Mouse (Mus musculus) c-Kit-positive CD71-positive TER-119-negative erythroid progenitor cells, embryonic 14.5 days (primary cell): ENCODE results near the gene Zfp541.

Experiments used
- DNase-seq: peaks from one replicate; pipeline ENCODE4 v3.0.0-alpha.2; 2013; ENCODE audit warnings: low read depth

Gene Zfp541

GRCm38 (mm10) chr7:16044531-16044930, 17.1 kb upstream of the Zfp541 start:
- no peak for DNase-seq

GRCm38 (mm10) chr7:16045538-16045937, 16.1 kb upstream of the Zfp541 start:
- DNase-seq: no peak

DNA sequence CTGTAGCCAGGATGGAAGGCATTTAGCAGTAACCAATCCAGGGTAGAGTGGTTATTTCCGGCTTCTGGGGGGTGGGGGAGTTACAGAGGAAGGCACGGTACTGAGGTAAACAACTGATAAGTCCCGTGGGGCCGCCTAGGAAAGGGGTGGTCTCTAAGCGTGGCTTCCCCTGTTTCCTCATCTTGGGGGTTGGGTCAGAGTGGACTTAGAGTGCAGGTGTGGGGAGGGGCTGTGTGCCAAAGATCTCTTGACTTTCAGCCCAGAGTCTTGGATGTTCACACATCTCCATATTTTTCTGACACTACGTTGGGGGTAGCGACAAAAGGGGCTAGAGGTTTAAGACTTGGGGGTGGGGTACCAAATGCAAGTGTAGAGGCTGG, 15.5 kb upstream of the Zfp541 start:
- DNase-seq: no peak

GRCm38 (mm10) chr7:16046481-16047337, 14.9 kb upstream of the Zfp541 start:
- no peak for DNase-seq

GRCm38 (mm10) chr7:16047338-16048146, 14.1 kb upstream of the Zfp541 start, which contains the start of gene Bicra:
Gene Bicra, minus strand, starts transcription at chr7:16047921.
- peak; percentile 69 for DNase-seq

DNA sequence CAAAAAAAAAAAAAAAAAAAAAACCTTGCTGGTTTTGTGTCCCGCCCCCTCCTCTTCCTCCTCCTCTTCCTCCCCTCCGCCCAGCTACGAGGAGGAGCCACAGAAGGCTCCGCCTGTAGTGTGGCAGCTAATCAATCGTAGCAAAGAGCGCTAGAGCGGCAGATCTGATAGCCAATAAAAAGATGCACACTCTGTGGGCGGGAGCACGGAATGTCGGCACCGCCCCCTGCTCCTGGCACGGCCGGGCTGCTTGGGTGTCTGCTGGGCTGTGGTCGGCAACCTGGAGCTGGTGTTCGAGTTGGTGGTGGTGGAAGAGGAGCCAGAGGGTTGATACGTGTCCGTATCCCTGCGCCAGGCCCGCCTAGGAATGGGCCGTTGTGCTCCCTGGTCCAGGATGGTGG, 13.4 kb upstream of the Zfp541 start:
- DNase-seq: peak; percentile 97

DNA sequence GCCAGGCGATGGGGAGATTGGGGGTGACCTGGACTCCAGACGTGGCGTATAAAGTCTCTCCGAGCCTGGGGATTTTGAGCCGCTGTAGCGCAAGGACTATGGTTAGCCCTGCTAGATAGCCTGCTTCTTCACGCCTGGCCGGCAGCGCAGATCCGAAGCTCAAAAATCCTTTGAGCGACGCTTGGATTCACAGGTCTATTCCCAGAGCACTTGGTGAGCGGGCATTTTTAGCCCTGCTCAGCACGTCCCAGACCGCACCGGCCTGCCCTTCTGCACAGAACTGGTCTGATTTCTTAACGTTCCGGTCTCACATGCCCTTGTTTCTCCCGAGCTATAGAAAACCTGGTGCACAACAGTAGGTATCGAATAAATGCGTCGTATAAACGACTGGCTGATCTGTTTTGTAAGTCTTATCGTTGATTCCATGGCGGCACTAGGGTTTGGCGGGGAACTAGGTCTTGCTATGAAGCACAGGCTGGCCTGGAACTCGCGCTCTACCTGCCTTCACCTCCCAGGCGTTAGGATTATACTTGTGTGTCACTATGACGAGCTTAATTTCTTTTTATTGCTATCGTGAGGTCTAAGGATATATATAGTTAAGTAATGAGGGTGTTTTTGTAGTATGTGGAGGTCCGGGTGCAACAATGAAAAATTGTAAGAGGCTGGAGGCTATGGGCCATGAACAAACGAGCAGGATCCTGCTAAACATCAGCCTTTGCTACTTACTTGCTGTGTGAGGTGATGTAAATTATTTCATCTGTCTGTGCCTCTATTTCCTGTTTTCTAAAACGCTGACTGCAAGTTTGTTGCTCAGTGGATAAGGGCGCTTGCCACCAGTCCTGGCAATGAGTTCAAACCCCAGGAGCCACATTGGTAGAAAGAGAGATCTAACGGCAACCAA, 12.7 kb upstream of the Zfp541 start:
- DNase-seq: no peak

- no peak for DNase-seq
Measured at GRCm38 (mm10) chr7:16049576-16049915, 12.1 kb upstream of the Zfp541 start.

DNA sequence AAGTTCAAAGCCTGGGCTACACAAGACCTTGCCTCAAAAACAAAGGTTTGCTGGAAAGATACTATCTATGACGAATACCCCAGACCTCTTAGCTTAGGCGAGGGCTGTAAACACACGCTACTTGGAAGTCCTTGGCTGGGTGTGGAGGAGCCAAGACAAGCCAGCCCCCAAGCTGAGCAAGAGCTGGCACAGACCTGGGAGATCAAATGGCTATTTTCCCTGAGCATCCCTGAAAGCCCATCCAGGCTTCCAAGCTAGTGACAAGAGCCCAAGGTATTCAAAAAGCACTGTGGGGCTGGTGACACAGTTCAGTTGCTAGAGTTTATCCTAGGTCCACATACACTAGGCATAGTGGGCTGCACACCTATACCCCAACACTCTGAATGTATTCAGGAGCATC, 11.0 kb upstream of the Zfp541 start:
- DNase-seq: no peak

DNA sequence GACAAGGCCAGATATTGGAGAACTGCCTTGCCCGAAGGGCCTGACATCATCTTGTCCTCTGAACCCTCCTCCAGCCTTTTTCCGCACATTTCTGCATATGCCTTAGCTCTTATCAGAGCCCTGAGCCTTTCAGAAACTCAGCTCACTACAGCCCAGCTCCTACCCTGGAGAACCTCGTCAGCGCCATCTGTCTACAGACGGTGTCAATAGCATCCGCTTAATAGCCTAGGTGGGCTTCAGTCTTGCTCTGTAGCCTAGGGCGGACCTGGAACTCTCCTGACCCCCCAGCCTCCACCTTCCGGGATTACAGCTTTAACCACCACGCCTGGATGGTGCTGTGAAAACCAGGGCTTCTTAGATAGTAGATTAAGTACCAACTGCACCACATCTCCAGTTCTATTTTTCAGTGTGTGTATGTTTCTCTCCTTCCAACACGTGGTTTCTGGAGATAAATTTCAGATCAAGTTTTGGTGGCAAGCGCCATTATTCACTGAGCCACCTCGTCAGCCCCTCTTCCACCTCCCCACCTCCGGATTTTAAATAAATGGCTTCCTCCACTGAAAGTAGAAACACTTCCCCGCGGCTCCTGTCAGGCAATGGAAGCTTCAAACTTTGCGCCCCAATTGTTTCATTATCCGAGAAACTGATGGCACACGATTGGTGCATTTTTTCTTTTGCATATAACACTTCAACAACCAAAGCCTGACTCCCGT, 9.6 kb upstream of the Zfp541 start:
- peak; percentile 88 for DNase-seq

DNA sequence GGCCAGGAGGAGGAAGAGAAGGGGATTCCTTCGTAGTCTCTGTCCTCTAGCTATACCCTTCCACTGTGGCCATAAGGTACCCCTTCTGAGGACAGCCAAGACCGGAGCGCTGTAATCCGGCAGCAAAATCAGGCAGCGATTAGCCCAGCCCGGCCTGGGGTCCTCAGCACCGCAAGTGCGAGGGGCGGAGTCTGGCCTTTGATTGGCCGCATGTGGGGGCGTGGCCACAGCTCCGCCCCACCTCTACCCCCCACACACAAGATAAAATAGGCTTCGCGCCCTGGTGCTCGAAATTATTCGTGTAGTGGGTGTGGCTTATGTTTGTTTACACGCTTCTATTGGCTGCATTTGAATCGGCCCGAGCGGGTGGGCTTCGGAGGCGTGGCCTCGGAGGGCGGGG, 8.9 kb upstream of the Zfp541 start:
- DNase-seq: peak; percentile 93

DNA sequence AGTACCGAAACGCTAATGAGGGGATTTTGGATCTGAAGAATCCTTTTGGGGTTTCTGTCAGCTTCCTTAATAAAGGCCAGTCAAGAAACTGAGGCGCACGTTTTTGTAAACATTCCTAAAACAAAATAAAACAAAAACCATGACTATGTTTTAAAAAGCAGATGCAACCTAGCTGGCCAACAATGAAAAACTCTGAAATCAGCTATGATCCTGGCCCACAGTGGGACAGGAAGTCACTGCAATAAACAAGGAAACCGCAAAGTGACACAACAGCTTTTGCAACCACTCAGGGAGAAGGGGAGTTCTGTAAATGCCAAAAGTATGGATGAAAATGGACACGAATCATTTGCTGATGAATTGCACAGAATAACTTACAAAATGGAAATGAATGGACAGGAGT, 8.5 kb upstream of the Zfp541 start:
- DNase-seq: no peak

- DNase-seq: no peak
Measured at GRCm38 (mm10) chr7:16054966-16055365, 6.6 kb upstream of the Zfp541 start.

- no peak for DNase-seq
Measured at GRCm38 (mm10) chr7:16055665-16056064, 5.9 kb upstream of the Zfp541 start.

DNA sequence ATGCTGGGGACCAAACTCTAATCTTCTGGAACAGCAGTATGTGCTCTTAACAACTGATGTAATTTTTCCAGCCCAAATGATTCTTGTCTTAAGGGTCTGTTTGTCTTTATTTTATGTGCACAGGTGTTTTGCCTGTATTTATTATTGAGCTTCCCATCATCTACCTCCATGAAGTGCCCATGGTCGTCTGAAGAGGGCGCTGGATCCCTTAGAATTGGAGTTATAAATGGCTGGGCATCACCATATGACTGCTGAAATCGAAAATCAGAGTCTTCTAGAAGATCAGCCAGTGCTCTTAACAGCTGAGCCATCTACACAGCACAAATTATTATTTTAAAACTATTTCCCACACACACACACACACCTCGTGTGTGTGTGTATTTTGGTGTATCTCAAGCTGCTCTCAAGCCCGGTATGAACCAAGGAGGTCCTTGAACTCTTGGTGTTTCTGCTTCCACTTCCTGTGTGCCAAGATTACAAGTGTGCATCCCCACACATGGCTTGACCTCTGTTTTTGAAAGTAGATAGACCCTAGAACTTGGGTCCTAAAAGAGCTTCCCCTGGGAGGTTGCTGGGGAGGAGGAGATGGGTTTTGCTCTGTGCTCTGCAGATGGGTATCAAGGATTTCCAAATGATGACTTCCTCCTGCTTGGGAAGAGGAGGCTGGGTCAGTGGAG, 5.0 kb upstream of the Zfp541 start:
- DNase-seq: no peak

DNA sequence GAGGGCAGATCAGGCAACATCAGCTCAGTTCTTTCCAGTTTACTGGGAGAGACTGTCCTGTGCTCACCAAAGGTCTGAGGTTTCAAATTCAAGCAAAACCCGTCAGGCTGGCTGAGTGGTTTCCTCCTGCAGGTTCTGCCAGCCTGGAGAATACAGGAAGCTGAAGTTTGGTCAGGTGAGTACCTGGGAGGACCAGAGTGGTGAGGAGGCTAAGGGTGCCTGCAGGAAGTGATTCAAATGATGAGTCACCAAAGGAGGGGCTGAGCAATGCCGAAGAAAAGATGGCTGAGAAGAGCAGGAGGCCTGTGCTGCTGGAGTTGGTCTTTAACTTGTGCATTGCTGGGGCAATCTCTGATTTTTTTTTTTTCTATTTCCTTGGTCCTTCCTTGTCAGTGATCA, 4.5 kb upstream of the Zfp541 start:
- DNase-seq: no peak

GRCm38 (mm10) chr7:16062099-16062420, 446 bp downstream of the Zfp541 start:
- no peak for DNase-seq

- no peak for DNase-seq
Measured at GRCm38 (mm10) chr7:16063490-16063889, 1.9 kb downstream of the Zfp541 start.

- DNase-seq: no peak
Measured at GRCm38 (mm10) chr7:16070846-16071245, 9.2 kb downstream of the Zfp541 start.

DNA sequence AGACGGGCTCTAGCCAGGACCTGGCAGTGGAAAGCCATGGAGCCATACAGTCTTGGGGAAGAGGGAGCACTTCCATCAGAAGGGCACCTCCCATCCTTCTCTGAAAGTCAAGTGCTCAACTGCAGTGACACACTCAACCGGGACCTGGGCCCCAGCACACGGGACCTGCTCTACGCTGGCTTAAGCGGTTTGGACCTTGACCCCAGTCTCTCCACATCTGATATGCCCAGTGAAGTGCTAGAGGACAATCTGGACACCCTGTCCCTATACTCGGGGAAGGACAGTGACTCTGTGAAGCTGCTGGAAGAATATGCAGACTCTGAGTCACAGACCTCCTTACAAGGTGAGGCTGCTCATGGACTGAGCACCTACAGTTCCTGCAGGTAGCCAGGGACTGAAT, 10.3 kb downstream of the Zfp541 start:
- DNase-seq: no peak

- DNase-seq: no peak
Measured at GRCm38 (mm10) chr7:16079947-16080346, 18.3 kb downstream of the Zfp541 start.
